Mouse (Mus musculus) MEL (cell line): Measurements from ENCODE around the gene Srebf1. TPM values are rescaled to one million over a fixed set of nuclear protein-coding genes. Genes with fewer than 3 reads are reported as not detected.
A peak's percentile ranks its signal among the peaks of the same experiment; 100 is the strongest.

ENCODE experiments used
- DNase-seq: peaks from one replicate; pipeline ENCODE4 v3.0.0; 2011; ENCODE audit warnings: low read depth, low spot score
- H3K27ac ChIP-seq: 2 replicates; pipeline ENCODE4 v1.5.1; 2012; ENCODE audit warnings: low read depth, mild to moderate bottlenecking, control low read depth, low read length, moderate library complexity; ENCODE audit not compliant: control insufficient read depth
- H3K27me3 ChIP-seq, 2 experiments: fragments of 150-350 bp in 1 of 2; sonication (generic) in 1 of 2; 2 replicates each; pipeline ENCODE4 v1.6.1; 2012; ENCODE audit warnings: low read length in 2 of 2, mild to moderate bottlenecking in 2 of 2, improper control_type of control experiment in 1 of 2, moderate library complexity in 1 of 2; ENCODE audit not compliant: insufficient read depth in 2 of 2, control insufficient read depth in 1 of 2
- H3K36me3 ChIP-seq, 2 experiments: 2 replicates each; pipeline ENCODE4 v1.6.1; 2012 to 2014; ENCODE audit warnings: low read length in 2 of 2, improper control_type of control experiment in 1 of 2, inconsistent platforms in 1 of 2, mild to moderate bottlenecking in 1 of 2; ENCODE audit not compliant: insufficient read depth in 2 of 2, control insufficient read depth in 1 of 2
- H3K4me1 ChIP-seq, 2 experiments: fragments of 150-350 bp in 1 of 2; sonication (generic) in 1 of 2; 2 replicates each; pipeline ENCODE4 v1.6.1; 2012; ENCODE audit warnings: low read length in 2 of 2, improper control_type of control experiment in 1 of 2, mild to moderate bottlenecking in 1 of 2; ENCODE audit not compliant: insufficient read depth in 2 of 2, control insufficient read depth in 1 of 2
- H3K4me3 ChIP-seq, 2 experiments: fragments of 150-350 bp in 1 of 2; sonication (generic) in 1 of 2; 2 replicates each; pipeline ENCODE4 v1.5.1; 2012; ENCODE audit warnings: low read depth in 2 of 2, low read length in 2 of 2, mild to moderate bottlenecking in 2 of 2, moderate library complexity in 2 of 2, control low read depth in 1 of 2, improper control_type of control experiment in 1 of 2; ENCODE audit not compliant: control insufficient read depth in 1 of 2, insufficient read depth in 1 of 2
- H3K79me2 ChIP-seq: 2 replicates; pipeline ENCODE4 v1.6.1; 2012; ENCODE audit warnings: mild to moderate bottlenecking, low read length, moderate library complexity; ENCODE audit not compliant: control insufficient read depth, poor library complexity, insufficient read depth
- H3K9ac ChIP-seq: 2 replicates; pipeline ENCODE4 v1.6.1; 2012; ENCODE audit warnings: low read depth, mild to moderate bottlenecking, control low read depth, low read length, moderate library complexity; ENCODE audit not compliant: control insufficient read depth, poor library complexity, severe bottlenecking
- H3K9me3 ChIP-seq: fragments of 150-350 bp; sonication (generic); replicated peaks from 2 replicates; pipeline ENCODE4 v1.6.1; 2012; ENCODE audit warnings: mild to moderate bottlenecking, low read length, improper control_type of control experiment, moderate library complexity; ENCODE audit not compliant: insufficient read depth
- CHD1 ChIP-seq: IDR thresholded peaks from 2 replicates; pipeline ENCODE4 v1.6.1; 2012; ENCODE audit warnings: low read depth, mild to moderate bottlenecking, inconsistent platforms, low read length, improper control_type of control experiment
- CHD2 ChIP-seq: IDR thresholded peaks from 2 replicates; pipeline ENCODE4 v1.6.1; 2011; ENCODE audit warnings: low read length, improper control_type of control experiment
- E2F4 ChIP-seq: IDR thresholded peaks from 2 replicates; pipeline ENCODE4 v1.6.1; 2011; ENCODE audit warnings: low read depth, low read length, improper control_type of control experiment, borderline replicate concordance
- ELF1 ChIP-seq: IDR thresholded peaks from 2 replicates; pipeline ENCODE4 v1.6.1; 2014; ENCODE audit warnings: low read depth, mild to moderate bottlenecking, inconsistent platforms, low read length, improper control_type of control experiment, moderate library complexity
- EP300 ChIP-seq, 2 experiments: IDR thresholded peaks; 2 replicates each; pipeline ENCODE4 v1.6.1; 2011; ENCODE audit warnings: improper control_type of control experiment in 2 of 2, low read length in 2 of 2, low read depth in 1 of 2, mild to moderate bottlenecking in 1 of 2
- ETS1 ChIP-seq: IDR thresholded peaks from 2 replicates; pipeline ENCODE4 v1.6.1; 2012; ENCODE audit warnings: low read depth, mild to moderate bottlenecking, inconsistent platforms, low read length, improper control_type of control experiment, moderate library complexity
- HCFC1 ChIP-seq: IDR thresholded peaks from 2 replicates; pipeline ENCODE4 v1.6.1; 2012; ENCODE audit warnings: low read depth, mild to moderate bottlenecking, inconsistent platforms, low read length, improper control_type of control experiment, moderate library complexity
- MAFK ChIP-seq: IDR thresholded peaks from 2 replicates; pipeline ENCODE4 v1.6.1; 2011; ENCODE audit warnings: low read depth, mild to moderate bottlenecking, low read length, improper control_type of control experiment, borderline replicate concordance
- MAZ ChIP-seq: IDR thresholded peaks from 2 replicates; pipeline ENCODE4 v1.6.1; 2012; ENCODE audit warnings: low read depth, mild to moderate bottlenecking, inconsistent platforms, low read length, improper control_type of control experiment
- MXI1 ChIP-seq: IDR thresholded peaks from 2 replicates; pipeline ENCODE4 v1.6.1; 2011; ENCODE audit warnings: mild to moderate bottlenecking, low read depth, low read length, improper control_type of control experiment
- MYB ChIP-seq: IDR thresholded peaks from 2 replicates; pipeline ENCODE4 v1.6.1; 2011; ENCODE audit warnings: mild to moderate bottlenecking, low read depth, low read length, improper control_type of control experiment
- MYC ChIP-seq: IDR thresholded peaks from 2 replicates; pipeline ENCODE4 v1.6.1; 2011; ENCODE audit warnings: low read depth, mild to moderate bottlenecking, low read length, improper control_type of control experiment, moderate library complexity
- NRF1 ChIP-seq: IDR thresholded peaks from 2 replicates; pipeline ENCODE4 v1.6.1; 2014; ENCODE audit warnings: low read depth, mild to moderate bottlenecking, inconsistent platforms, low read length, improper control_type of control experiment, moderate library complexity; ENCODE audit not compliant: poor library complexity, insufficient read depth, severe bottlenecking
- POLR2A ChIP-seq, 2 experiments: IDR thresholded peaks; 2 replicates each; pipeline ENCODE4 v1.6.1; 2011 to 2012; ENCODE audit warnings: low read length in 2 of 2, mild to moderate bottlenecking in 2 of 2, control low read depth in 1 of 2, improper control_type of control experiment in 1 of 2, low read depth in 1 of 2, moderate library complexity in 1 of 2; ENCODE audit not compliant: control insufficient read depth in 1 of 2, insufficient read depth in 1 of 2, poor library complexity in 1 of 2
- POLR2AphosphoS2 ChIP-seq: IDR thresholded peaks from 2 replicates; pipeline ENCODE4 v1.6.1; 2011; ENCODE audit warnings: low read length, improper control_type of control experiment
- POLR2AphosphoS5 ChIP-seq: IDR thresholded peaks from 2 replicates; pipeline ENCODE4 v1.6.1; 2012; ENCODE audit warnings: low read depth, borderline replicate concordance, mild to moderate bottlenecking, inconsistent platforms, low read length, moderate library complexity, mixed read lengths
- RAD21 ChIP-seq: IDR thresholded peaks from 2 replicates; pipeline ENCODE4 v1.6.1; 2011; ENCODE audit warnings: mild to moderate bottlenecking, low read depth, low read length, improper control_type of control experiment
- RCOR1 ChIP-seq: IDR thresholded peaks from 2 replicates; pipeline ENCODE4 v1.6.1; 2012; ENCODE audit warnings: low read depth, mild to moderate bottlenecking, inconsistent platforms, low read length, improper control_type of control experiment
- SIN3A ChIP-seq: IDR thresholded peaks from 2 replicates; pipeline ENCODE4 v1.6.1; 2012; ENCODE audit warnings: low read length, improper control_type of control experiment, inconsistent platforms
- TAL1 ChIP-seq: IDR thresholded peaks from 2 replicates; pipeline ENCODE4 v1.6.1; 2012; ENCODE audit warnings: mild to moderate bottlenecking, inconsistent platforms, low read length, moderate library complexity, mixed read lengths
- TCF12 ChIP-seq: IDR thresholded peaks from 2 replicates; pipeline ENCODE4 v1.6.1; 2014; ENCODE audit warnings: low read depth, mild to moderate bottlenecking, inconsistent platforms, low read length, improper control_type of control experiment, moderate library complexity
- USF1 ChIP-seq: IDR thresholded peaks from 2 replicates; pipeline ENCODE4 v1.6.1; 2014; ENCODE audit warnings: low read depth, mild to moderate bottlenecking, inconsistent platforms, low read length, improper control_type of control experiment, moderate library complexity
- USF2 ChIP-seq, 2 experiments: IDR thresholded peaks; 2 replicates each; pipeline ENCODE4 v1.6.1; 2011 to 2012; ENCODE audit warnings: improper control_type of control experiment in 2 of 2, low read length in 2 of 2, borderline replicate concordance in 1 of 2, inconsistent platforms in 1 of 2, low read depth in 1 of 2, mild to moderate bottlenecking in 1 of 2; ENCODE audit not compliant: insufficient read depth in 1 of 2
- ZC3H11A ChIP-seq: IDR thresholded peaks from 2 replicates; pipeline ENCODE4 v1.6.1; 2012; ENCODE audit warnings: low read depth, mild to moderate bottlenecking, inconsistent platforms, low read length, improper control_type of control experiment
- ZKSCAN1 ChIP-seq: IDR thresholded peaks from 2 replicates; pipeline ENCODE4 v1.6.1; 2012; ENCODE audit warnings: low read depth, mild to moderate bottlenecking, inconsistent platforms, low read length, improper control_type of control experiment, moderate library complexity
- ZMIZ1 ChIP-seq: IDR thresholded peaks from 2 replicates; pipeline ENCODE4 v1.6.1; 2012; ENCODE audit warnings: low read depth, mild to moderate bottlenecking, inconsistent platforms, low read length, improper control_type of control experiment, moderate library complexity
- ZNF384 ChIP-seq: IDR thresholded peaks from 2 replicates; pipeline ENCODE4 v1.6.1; 2012; ENCODE audit warnings: low read depth, mild to moderate bottlenecking, inconsistent platforms, low read length, improper control_type of control experiment
- polyA plus RNA-seq, 2 experiments: library from polyadenylated mRNA; stranded (reverse) in 1 of 2; unstranded in 1 of 2; fragments of >175 nt in 1 of 2; fragments of >200 nt in 1 of 2; gene quantifications; 2 replicates each; pipeline versions ENCODE4 v1.2.1 to v1.2.4; 2012; ENCODE audit warnings: low replicate concordance in 2 of 2, low read depth in 1 of 2; ENCODE audit not compliant: insufficient read length in 2 of 2, insufficient read depth in 1 of 2, missing spikeins in 1 of 2
- total RNA-seq: library from RNA; depleted of rRNA; stranded (reverse); fragments of 300-350 nt; gene quantifications from 2 replicates; pipeline ENCODE4 v1.2.3, GENCODE M21; 2012

Srebf1 gene
- total and polyA plus RNA-seq, 3 experiments: 241 to 288 TPM; not detected in 1

- TF ChIP-seq USF2 (IDR thresholded peaks at IDR 0.05; ENCODE audit: borderline replicate concordance in 1 of 2, insufficient read depth in 1 of 2, low read depth in 1 of 2, low read length in 2 of 2) (no peak), RCOR1 (peak; percentile 79), MYB (peak; percentile 91), TAL1 (peak; percentile 78), ELF1 (no peak), TCF12 (peak; percentile 98), MAFK (0 out of 2 replicates have a peak, but pooled peaks have one; percentile 34), ZKSCAN1 (no peak), RAD21 (no peak), CHD1 (no peak), MAZ (peak; percentile 85; the same call in 1 of the 2 replicates), MXI1 (0 out of 2 replicates have a peak, but pooled peaks have one; percentile 35), CHD2 (peak; percentile 42; the same call in 1 of the 2 replicates), ZNF384 (no peak), NRF1 (no peak), ETS1 (peak; percentile 86), USF1 (no peak), EP300 (IDR thresholded peaks at IDR 0.05; ENCODE audit: low read depth in 1 of 2, low read length in 2 of 2) (peak; percentile 95 to 98), ZMIZ1 (peak; percentile 64), POLR2AphosphoS2 (peak; percentile 67), SIN3A (peak; percentile 92)
These were observed 4.9 kb downstream of the Srebf1 start (continued) for GRCm38 (mm10) chr11:60217467-60217866.

GRCm38 (mm10) chr11:60216671-60217070 is 5.7 kb downstream of the Srebf1 start:
- TF ChIP-seq E2F4 (no peak), MYC (no peak), ZC3H11A (no peak), HCFC1 (no peak), POLR2A (IDR thresholded peaks at IDR 0.05; ENCODE audit: control insufficient read depth in 1 of 2, insufficient read depth in 1 of 2, low read depth in 1 of 2, low read length in 2 of 2, poor library complexity in 1 of 2) (no peak), MXI1 (no peak), RAD21 (no peak), USF2 (IDR thresholded peaks at IDR 0.05; ENCODE audit: borderline replicate concordance in 1 of 2, insufficient read depth in 1 of 2, low read depth in 1 of 2, low read length in 2 of 2) (no peak), CHD2 (no peak), NRF1 (no peak), CHD1 (no peak), MAFK (no peak), POLR2AphosphoS5 (no peak)
- no peaks in the 10 kb centered on the region for H3K9me3 ChIP-seq
- H3K27me3 ChIP-seq: no peaks in the 10 kb centered on the region
- no peak overlapping the region for H3K4me3 ChIP-seq
- no peak overlapping the region; the same call in 1 of the 2 replicates for H3K9ac ChIP-seq
- H3K4me1 ChIP-seq: peaks cover 28 to 45% of the 10 kb centered on the region in 2 experiments
- peak overlapping the region; percentile 96 for H3K27ac ChIP-seq
- peaks cover 76% of the 10 kb centered on the region for H3K79me2 ChIP-seq
- peaks cover 11 to 33% of the 10 kb centered on the region in 2 experiments for H3K36me3 ChIP-seq
- peak; percentile 10 for DNase-seq
